Mouse (Mus musculus) embryo, embryonic 11 days (tissue): ENCODE results near the gene Ctdsp1.
"Not testable (repeated sequence)": the region's sequence is repeated elsewhere in the genome, so short reads cannot be mapped to it uniquely, and the experiment has no call there.

Experiments
- DNase-seq: peaks from one replicate; pipeline ENCODE4 v3.0.0-alpha.2; 2015

The Ctdsp1 gene

DNA sequence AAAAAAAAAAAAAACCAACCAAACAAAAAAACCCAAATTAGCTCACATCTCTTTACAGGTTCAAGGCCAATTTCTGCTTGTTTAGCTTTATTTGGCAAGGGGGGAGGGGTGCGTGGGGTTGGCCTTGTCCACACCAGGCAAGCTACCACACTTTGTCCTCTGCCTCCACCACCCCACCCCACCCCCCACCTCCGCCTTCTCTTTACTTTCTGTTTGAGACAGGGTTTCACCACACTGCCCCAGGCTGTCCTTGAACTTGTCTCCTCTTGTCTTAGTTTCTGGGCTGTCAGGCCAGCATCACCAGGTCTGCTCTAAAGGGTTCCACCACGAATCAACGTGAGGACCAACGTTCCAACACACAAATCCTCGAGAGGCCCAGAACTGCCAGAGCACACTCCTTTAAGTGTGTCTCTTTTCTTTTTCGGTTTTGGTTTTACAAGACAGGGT is 12.2 kb upstream of the Ctdsp1 start:
- DNase-seq, result no peak

GRCm38 (mm10) chr1:74380484-74380883 is 10.8 kb upstream of the Ctdsp1 start:
- no peak for DNase-seq

DNA sequence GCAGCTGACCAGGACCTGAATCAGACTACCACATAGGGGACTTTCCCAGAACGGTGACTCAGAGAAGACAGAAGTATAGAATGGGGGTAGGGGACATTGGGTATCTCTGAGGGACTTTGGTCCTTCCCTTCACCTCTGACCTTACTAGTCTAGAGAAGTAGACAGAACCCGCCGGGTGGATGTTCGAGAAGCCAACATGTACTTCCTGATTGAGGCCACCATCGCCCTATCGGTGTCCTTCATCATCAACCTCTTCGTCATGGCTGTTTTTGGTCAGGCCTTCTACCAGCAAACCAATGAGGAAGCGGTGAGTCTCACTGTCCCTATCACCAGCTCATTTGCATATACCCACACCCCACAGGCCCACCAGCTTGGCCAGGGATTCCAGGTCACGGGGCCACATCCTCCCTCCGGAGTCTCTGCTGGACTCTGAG is 9.7 kb upstream of the Ctdsp1 start:
- no peak for DNase-seq

DNA sequence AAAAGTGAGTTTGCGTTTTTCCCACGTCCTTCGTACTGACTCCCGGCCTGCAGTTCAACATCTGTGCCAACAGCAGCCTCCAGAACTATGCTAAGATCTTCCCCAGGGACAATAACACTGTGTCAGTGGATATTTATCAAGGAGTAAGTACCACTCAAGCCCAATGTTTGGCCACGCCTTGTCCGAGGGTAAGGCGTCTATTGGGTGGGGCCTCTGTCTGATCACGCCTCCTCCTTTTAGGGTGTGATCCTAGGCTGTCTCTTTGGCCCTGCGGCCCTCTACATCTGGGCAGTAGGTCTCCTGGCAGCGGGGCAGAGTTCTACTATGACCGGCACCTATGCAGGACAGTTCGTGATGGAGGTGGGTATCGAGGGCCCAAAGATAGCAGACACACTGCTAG is 7.9 kb upstream of the Ctdsp1 start:
- no peak for DNase-seq

GRCm38 (mm10) chr1:74384525-74384924 is 6.8 kb upstream of the Ctdsp1 start:
- DNase-seq, result no peak

- DNase-seq, result no peak
These were observed 6.2 kb upstream of the Ctdsp1 start for GRCm38 (mm10) chr1:74385064-74385463.

DNA sequence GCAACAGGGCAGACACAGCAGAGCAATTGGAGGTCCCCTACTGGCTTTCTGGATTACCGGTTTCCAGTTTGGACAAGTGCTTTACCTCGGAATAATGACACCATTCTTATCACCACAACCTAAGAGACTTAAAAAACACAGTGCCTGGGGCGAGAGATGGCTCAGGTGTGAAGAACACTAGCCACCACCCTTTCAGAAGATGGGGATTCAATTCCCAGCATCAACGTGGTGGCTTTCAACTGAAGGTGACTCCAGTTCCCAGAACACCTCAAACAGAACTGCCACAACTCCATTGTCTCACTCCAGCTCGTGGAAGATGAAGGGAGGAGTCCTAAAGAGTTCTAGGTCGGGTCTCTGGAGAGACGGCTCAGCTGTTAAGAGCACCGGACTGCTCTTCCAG is 5.8 kb upstream of the Ctdsp1 start:
- no peak for DNase-seq

DNA sequence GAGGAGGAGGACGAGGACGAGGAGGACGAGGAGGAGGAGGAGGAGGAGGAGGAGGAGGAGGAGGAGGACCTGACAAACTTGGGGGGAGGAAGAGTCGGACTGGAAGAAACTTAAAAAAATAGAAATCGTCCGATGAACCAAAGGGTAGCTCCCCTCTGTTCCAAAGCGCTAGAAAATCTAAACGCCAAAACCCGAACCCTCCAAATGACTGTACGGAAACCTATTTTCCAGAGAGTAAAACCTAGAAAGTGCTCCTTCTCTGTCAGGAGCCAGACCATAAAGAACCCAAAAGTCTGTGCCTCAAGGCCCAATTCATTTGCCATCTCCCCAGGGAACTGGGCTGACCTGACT is 5.0 kb upstream of the Ctdsp1 start:
- DNase-seq, result no peak

DNA sequence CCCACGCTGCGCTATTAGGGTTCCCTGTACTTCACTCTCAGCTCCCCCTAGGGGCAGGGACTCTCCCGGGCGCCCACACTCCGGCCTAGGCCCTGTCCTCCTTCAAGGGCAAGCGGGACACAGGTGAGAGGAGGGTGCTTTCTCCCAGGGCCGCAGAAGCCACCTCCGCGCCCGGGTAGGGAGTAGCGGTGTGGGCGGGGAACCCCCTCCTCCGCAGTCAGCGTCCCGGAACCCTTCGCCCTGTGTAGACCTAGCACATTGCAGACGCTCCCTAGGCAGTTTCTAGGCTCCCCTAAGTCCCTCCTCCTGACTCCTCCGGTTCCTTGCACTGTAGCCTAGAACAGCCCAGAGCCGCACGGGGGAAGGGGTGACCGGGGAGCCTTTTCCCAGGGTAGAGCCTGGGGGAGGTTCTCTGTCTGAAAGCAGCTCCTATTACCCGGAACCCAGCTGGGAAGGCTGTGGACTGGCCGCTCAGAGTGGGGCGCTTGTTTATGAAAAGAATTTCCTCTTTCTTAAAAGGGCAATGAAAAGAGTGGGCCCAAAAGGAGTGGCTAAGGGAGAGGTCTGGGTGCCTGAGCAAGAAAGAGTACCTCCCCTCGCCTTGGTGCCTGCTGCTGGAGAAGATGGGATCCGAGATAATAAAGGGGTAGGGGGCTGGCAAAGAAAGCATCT is 4.5 kb upstream of the Ctdsp1 start:
- peak; percentile 94 for DNase-seq

GRCm38 (mm10) chr1:74387386-74387988 is 3.8 kb upstream of the Ctdsp1 start:
- no peak for DNase-seq

DNA sequence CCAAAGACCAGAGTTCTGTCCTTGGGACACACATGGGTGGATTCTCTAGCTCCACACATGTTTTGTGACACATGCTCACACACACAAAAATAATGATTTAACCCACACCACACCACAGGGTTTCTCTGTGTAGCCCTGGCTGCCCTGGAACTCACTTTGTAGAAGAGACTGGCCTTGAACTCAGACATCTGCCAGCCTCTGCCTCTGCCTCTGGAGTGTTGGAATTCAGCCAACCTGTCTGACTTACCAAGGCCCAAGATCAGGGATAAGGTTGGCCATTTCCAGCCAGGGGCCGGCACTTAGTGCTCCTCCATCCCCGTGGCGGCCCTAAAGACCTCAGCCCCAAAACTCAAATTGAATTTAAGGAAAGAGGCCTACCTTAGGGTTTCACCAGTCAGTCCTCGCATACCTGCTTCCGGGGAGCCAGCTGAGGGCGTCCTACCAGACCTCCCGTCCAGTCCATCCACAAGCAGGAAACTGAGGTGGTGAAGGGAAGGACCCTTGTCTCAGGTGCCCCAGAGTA is 2.9 kb upstream of the Ctdsp1 start:
- no peak for DNase-seq

- peak; percentile 62 for DNase-seq
These were observed 1.4 kb upstream of the Ctdsp1 start for GRCm38 (mm10) chr1:74389831-74390286.

DNA sequence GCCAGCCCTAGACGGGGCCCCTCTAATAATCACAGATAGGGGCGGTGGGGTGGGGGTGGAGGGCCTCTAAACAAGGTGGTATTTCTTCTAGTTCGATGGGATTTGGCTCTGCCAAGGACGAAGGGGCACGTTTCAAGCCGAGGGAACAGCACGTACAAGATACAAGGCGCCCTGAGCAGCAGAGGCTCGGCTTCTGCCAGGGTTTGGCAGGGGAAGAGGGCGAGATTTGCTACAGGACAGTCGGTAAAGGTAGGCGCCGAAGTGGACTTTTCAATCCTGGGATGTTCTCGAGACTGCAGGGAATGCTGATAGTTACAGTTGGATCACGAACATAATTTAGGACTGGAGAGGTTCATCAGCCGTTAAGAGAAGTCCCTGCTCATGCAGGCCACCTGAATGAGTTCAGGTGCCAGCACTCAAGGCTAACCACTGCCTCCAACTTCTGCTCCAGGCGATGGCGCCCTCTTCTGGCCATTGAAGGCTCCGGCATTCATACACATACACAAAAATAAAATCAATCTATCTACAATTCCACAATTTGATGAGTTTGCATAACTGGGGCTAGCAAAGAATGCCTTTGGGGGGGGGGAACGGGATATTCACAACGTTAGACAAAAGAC is 912 bp upstream of the Ctdsp1 start:
- DNase-seq, result peak; percentile 74

DNA sequence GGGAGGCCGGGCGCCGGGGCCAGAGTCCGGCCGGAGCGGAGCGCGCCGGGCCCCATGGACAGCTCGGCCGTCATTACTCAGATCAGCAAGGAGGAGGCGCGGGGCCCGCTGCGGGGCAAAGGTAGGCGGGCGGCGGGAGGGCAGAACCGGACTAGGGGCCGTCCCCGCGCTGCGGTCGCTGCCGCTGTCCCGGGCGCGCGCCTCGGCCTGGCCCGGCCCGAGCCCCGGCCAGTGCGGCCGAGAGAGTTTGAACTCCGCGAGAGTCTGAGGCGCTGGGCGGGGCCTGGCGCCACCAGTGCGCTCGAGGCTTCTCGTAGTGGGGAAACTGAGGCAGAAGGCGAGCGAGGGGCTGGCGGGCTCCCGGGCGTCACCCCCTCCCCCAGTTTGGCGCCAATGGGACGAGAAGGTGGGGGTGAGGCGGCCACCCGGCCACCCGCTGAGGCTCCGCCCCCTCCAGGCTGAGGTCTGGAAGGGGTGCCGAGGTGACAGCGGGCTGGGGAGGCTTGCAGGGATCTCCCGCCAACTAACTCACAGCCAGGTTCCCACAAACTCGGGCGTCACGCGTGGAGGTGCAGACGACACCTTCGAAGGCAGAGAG is 634 bp downstream of the Ctdsp1 start:
- DNase-seq, result peak; percentile 81

GRCm38 (mm10) chr1:74392446-74392994 is 1.2 kb downstream of the Ctdsp1 start:
- peak; percentile 39 for DNase-seq

DNA sequence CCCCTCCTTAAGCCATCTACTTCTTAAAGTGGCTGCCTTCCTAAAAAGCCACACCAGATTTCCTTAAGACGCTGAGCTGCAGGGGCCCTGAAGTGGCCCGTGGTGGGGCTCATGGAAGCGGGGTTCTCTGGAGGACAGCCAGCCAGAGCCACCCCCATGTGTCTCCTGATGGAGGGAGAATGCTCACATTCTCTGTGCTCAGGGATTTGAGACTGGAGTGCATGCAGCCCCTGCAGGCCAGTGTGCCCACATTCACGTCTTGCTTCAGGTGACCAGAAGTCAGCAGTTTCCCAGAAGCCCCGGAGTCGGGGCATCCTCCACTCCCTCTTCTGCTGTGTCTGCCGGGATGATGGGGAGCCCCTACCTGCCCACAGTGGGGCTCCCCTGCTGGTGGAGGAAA is 1.7 kb downstream of the Ctdsp1 start:
- DNase-seq, result no peak

- no peak for DNase-seq
These were observed 2.4 kb downstream of the Ctdsp1 start for GRCm38 (mm10) chr1:74393697-74394096.

- no peak for DNase-seq
These were observed 3.0 kb downstream of the Ctdsp1 start for GRCm38 (mm10) chr1:74394311-74394710.

DNA sequence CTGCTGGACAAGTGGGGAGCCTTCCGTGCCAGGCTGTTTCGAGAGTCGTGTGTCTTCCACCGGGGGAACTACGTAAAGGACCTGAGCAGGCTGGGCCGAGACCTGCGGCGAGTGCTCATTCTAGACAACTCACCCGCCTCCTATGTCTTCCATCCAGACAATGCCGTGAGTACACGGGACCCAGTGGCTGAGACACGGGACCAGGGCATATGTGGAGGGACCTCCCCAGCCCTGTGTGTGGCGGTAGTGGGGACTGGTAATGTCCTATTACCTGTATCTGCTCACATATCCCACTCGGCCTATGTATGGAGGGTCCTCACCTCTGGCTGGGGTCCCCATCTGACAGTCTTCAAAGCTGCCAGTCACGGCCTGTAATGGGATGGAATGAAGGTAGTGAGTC is 3.5 kb downstream of the Ctdsp1 start:
- DNase-seq, result no peak

DNA sequence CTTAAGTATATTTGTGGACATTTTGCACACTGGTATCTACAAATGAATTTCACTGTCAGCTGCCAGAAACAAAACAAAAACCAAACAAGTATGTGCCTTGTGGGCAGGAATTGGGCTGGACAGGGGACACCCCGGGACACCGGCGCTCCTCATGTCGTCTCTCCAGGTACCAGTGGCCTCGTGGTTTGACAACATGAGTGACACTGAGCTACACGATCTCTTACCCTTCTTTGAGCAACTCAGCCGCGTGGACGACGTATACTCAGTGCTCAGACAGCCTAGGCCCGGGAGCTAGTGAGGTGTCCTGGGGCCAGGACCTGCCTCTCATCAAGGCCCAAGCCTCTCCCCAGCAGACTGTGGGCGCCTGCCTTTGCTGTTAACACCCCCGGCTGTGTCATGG is 4.0 kb downstream of the Ctdsp1 start:
- DNase-seq, result no peak

DNA sequence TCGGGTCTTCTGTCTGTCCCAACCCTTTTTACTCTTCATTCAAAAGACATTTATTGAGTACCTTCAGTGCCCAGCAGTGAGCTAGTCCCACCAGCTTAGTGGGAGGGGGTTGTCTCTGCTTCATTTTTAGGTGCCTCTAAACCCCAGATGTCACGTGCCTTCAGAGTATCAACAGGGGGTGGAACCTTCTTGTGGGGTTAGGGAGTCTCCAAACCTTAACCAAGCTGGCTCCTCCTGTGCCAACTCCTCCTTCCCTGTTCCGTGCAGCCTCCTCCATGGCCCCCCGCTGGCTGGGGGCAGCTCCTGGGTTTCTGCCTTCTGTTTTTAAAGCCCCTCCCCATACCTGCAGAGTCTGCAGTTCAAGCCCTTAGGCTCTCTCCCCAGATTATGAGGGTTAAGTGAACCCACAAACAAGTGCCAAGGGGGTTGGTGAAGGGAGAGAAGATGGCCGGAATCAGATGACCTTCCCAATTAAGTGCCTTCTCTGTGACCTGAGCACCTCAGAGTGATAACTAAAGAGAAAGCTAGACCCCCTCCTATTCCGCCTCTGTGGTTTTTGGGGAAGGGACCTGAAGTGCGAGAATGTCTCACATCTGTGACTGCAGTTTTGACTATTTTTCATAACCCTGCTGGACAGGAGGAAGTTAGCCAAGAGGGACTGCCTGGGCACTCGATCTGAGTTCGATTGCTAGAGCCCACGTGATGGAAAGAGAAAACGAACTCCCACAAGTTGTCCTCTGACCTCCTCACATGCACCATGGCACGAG is 5.3 kb downstream of the Ctdsp1 start:
- DNase-seq, result not testable (repeated sequence)

GRCm38 (mm10) chr1:74397268-74397918 is 6.1 kb downstream of the Ctdsp1 start:
- DNase-seq, result peak; percentile 100
